Mouse (Mus musculus) CD4-positive, CD25-positive, alpha-beta regulatory T cell, adult 4 months (primary cell): ENCODE results near the gene Hnf1b. TPM values are rescaled to one million over a fixed set of nuclear protein-coding genes. Genes with fewer than 3 reads are reported as not detected.

Experiments
- ATAC-seq: one replicate; pipeline ENCODE4 v1.8.0; 2017
- polyA plus RNA-seq, 2 experiments: library from polyadenylated mRNA; unstranded; fragments of 100-300 nt; shearing (Covaris generic); gene quantifications; one replicate each; pipeline ENCODE4 v1.2.1; 2017

Hnf1b gene
- polyA plus RNA-seq, 2 experiments from 2014 or later, result not detected

DNA sequence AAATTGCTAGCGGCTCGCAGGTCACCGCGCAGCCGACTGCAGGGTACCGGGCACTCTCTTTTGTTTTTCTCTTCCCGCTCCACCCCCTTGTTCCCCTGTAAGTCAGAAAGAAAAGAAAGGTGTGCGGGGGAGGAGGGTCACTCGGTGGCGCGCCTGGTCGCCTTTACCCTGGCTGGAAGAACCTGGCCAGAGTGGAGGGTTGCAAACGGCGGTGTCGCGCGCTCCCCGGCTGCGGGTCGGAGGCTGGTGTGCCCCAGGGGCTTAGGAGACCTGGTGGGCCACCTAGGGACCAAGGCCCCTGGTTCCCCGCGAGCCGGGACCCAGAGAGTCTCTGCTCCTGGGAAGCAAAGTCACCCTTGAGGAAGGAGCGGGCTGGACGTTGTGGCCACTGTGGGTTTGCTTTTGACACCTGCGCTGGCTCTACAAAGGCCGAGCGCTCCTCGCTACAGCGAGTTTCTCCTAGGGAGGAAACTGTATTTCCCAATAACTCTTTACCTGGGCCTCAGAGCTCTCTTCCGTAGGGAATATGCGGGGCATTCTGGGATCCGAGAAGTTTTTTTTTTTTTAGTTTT lies 3.4 kb downstream of the Hnf1b start:
- no peak for ATAC-seq

DNA sequence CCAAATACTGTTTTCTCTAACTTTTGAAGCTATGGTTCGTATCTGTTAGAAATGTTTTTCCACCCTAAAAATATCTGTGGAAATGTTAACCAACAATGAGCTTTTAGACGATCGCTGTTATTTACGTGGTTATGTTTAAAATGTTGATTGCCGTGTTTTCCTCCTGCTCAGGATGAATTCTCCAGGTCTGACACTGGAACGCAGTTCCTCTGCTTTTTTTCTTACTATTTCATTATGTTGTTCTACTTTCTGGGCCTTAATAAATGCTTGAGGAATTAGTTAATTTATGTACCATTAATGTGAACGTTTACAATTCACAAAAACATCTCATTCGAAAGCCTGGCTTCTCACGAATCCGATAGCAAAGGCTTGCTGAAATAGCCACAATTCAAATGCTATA lies 4.2 kb downstream of the Hnf1b start:
- ATAC-seq, result no peak

DNA sequence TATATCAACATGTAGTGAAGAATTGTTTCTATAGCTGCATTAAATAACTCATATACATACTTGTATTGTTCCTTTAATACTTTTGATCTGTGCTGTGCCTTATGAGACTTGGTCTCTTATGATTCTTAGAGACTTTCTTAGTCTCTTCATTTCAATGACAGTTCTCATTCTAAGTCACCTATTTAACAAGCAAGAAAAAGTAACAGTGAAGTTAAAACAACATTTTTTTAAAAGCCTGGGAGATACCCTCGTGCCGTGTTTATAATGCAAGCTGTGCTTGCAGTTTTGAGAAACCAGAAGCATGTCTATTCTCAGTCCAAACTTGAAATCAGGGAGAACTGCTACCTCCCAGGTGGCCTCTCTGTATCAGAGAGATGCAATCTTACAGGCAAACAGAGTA lies 4.8 kb downstream of the Hnf1b start:
- ATAC-seq, result no peak

DNA sequence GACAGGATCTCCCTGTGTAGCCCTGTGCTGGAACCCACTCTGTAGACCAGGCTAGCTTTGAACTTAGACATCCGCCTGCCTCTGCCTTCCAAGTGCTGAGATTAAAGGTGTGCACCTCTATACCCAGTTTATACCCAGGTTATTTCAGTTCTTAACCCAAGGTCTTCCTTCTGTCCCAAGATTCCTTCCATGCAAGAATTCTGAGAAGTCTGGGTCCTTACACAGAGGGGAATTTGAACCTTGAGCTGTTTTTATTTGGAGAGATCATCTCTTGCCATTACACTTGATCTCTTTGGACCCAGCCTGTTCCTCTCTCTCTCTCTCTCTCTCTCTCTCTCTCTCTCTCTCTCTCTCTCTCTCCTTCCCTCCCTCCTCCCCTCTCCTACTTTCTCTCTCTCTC lies 7.4 kb downstream of the Hnf1b start:
- ATAC-seq, result no peak

DNA sequence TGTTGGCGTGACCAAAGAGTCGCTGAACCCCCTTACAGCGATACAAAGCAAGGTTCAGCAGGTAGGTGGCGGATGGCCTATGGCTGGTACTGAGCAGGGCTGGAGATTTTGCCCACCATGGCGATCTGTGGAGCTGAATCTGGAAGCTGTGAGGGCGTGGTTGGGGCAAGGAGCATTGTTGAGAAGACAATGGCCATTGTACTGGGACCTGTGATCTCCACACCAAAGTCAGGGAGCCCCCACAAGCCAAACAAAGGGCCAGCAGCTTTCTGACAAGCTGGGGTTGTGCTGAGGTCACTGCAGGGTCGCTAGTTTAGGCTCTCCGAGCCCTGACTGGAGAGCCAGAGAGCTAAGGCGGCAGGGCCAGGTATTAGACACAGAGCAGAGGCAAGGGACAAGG lies 15.4 kb downstream of the Hnf1b start:
- no peak for ATAC-seq

DNA sequence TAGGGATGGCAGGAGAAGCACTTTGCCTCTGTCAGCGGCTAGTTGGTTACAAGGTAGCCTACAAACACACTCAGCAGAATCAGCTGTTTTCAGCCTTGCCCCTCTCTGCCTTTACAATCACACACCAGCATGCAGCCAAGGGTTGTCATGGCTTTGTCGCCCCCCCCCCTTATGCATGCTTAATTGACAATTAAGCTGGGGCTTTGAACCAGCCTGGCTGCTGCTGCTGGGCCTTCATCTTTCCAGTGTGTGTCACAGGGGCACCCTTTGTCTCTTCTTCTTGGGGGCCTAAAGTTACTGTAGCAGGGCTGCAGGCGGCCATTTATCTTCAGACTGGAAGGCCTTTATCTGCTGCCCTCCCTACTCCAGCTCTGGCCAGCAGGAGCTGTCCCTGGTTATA lies 17.7 kb downstream of the Hnf1b start:
- no peak for ATAC-seq

DNA sequence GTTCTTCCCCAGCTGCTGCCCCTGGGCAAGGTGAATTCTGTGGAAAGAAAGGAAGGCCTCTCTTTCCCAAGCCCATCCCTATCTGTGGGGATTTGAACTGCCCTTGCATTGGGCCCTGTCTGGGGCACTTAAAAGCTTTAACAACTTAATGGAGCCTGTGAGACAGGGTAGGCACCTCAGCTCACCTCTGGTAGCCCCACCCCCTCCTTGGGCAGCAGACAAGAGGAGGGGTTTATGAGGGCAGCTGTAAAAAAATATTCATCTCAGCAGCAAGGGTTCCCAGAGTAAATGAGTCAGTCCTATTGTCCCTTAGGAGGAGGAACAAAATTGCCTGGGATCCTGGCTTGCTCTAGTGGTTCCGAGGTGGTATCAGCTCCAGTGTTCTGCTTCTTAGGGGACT lies 19.3 kb downstream of the Hnf1b start:
- no peak for ATAC-seq

DNA sequence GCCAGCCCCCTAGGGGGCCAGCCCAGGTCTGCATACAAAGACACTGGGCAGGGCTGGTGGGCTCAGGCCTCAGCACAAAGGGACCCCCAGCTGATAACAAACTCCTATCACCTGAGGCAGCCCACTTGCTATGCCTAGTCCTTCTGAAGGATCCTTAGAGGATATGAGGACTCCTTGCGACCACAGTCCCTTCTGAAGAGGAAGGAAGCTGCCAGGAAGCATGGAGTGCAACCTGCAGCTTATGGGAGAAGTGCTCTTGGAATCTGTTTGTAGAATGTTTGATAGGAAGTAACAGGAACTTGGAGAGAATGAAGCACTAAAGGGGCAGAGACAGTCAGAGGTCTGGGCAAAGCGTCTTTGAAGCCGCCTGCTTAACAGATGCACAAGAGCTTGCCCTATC lies 19.8 kb downstream of the Hnf1b start:
- no peak for ATAC-seq

DNA sequence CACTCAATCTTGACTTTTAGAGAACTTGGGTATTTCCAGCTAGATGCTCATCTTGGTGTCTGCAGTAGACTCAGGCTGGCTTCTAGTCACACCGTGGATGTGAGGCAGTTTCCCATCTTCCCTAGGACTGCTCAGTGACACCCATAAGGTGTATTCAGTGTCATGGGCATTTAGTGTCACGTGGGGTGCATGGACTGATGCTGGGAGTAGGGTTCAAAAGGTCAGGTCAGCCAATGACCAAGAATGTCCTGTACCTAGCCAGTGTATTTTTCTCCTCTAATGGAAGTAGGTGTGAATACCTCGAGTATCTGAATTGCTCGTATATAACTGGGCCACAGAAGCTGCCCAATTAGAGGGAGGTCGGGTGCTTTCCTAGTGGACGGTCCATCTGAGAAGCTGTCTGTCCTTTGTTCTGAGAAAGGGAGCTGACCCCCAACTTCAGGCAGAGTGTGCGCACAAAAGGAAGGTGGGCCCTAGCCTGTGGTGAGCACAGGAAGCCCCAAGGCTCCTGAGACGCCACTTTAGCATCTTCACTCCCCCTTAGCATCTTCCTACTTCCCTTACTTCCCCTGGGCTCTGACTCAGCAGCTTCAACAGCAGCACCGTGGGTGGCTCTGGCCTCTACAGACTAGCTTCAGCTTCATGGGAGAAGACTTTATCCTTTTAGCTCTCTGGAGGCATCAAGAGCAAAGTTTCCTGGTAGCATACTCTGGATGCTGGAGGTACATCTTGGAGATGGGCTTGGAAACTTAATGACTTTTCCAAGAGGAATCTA lies 22.1 kb downstream of the Hnf1b start:
- no peak for ATAC-seq

DNA sequence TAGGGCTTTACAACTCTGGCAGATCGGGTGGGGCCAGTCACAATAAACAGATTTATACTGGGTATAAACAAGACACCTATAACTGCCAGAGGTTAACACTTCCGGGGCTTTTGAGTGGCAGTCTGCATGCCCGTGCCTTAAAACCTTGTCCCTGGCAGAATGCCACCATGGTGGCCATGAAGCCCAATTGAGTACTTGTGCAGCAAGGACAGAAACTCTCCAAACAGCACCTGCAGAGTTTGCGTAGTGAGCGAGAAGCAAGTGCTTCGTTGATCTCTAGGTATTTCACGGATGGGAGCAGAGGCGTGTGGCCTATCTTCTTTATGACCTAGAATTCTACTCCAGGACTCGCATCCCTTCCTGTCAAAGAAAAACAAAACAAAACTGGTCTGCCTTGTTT lies 23.6 kb downstream of the Hnf1b start:
- ATAC-seq, result no peak

DNA sequence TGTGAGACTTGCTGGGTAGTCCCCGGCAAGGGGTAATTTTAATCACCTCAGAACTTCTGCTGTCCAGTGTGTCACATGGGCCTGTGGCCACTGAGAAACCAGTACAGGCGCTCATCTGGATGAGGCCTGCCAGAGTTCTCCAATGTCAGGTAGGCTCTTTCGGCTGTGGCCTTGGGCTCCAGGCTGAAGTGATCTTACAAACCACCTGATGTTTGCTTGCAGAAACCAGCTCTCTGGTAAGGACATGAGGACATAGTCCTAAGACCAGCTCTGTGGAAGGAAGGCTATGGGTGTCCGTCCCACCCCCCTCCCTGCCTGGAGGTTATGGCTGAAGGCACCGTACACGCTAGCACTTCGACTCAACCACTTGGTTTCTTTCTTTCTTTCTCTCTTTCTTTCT lies 26.8 kb downstream of the Hnf1b start:
- ATAC-seq, result no peak

DNA sequence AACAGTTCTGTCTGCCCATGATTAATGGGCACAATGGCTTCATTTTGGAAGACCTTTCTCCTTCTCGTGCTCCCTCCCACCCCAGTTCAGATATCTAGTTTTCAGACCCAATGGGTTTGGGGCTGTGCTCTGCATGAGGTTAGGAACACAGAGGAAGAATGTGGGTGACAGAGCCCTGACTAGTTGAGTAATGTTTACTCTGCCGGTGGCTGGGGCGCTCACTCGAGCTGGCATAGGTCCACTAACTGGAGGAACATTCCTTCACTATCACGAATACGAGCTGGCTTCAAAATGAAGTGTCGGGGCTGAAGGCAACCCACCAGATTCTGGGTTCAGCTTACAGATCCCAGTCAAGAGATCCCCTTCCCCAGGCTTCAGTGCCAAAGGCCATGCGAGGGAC lies 27.9 kb downstream of the Hnf1b start:
- no peak for ATAC-seq

DNA sequence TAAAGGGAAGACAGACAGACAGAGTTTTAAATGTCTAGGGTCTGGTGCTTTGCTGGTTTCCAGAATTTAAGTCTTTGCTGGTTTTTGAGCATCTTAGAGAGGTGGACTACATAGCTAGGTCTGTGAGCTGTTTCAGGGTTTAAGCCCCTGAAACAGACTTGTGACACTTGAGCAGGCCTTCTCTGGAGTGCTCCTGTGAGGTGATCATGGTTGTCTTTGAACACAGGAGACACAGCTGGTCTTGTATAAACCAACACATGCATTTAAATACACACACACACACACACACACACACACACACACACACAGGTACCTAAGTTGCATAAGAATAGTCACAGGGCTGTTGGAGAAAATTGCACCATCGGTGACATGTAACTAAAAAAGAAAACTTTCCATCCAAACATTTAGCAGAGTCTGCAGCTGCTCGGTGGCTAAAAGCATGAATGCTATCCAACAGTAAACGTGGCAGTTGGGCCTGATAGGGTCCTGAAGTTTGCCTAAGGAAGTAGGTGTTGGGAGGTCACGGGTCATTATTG lies 28.6 kb downstream of the Hnf1b start:
- ATAC-seq, result no peak

DNA sequence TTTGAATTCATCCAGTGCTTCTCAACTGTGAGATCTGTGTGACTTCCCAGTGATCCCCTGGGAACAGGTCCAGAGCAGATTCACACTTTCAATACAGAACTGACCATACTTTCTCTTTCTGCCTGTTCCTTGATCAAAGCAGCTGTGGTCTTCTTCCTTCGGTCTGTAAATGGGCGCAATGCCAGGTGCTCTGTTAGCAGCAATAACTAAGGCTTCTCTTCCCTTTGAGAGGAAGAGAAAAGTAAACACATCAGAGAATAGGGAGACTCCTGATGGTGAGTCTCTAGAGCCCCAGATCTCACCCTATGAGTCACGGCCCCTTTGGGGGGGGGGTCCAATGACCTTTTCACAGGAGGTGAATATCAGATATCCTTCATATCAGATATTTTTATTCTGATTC lies 29.3 kb downstream of the Hnf1b start:
- no peak for ATAC-seq

DNA sequence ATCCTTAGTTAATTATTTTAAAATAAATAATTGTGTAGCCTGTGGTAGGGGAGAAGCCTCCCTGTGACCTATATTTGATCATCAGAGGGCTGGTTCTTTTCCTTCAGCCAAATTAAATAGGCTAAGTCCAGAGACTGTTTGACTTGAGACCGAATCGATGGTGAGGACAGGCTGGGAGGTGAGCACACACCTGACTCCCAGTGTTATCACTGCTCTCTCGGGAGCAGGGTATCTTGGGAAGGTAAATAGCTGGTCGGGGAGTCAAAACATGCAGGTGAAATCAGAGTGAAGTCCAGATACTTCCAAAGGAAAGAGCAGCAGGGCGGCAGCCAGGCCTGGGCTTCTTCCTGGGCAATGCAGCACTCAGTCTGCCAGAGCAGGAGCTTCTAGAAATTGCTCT lies 31.6 kb downstream of the Hnf1b start:
- no peak for ATAC-seq

DNA sequence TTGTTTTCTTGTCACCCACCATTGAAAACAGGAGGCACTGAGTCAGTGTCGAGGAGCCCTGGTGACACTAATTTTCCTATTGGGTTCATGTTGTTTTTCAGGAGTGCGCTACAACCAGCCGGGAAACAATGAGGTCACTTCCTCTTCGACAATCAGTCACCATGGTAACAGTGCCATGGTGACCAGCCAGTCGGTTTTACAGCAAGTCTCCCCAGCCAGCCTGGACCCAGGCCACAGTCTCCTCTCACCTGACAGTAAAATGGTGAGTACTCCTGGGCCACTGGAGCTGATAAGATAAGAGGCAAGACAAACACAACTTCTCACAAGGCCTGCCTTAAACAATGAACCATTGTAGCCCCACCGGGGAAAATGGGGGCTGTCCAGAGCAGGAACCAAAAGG lies 32.7 kb downstream of the Hnf1b start:
- ATAC-seq, result no peak

DNA sequence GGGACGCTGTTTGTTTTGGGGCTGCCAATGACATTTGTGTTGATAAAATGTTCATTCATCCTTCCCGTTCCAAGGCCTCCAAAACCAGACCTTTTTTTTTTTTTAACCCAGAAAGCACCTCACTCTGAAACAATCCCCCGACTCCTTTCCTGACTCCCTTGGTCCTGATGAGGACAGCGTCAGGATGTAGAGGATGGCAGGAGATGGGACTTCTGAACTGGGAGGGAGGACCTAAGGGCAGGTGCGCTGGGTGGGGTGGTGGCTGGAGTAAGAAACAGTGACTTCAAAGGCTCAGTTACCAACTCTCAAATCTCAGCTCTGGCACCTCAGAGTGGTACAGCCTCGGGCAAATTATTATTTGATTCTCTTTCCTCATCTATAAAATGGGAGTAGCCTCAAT lies 33.2 kb downstream of the Hnf1b start:
- no peak for ATAC-seq

DNA sequence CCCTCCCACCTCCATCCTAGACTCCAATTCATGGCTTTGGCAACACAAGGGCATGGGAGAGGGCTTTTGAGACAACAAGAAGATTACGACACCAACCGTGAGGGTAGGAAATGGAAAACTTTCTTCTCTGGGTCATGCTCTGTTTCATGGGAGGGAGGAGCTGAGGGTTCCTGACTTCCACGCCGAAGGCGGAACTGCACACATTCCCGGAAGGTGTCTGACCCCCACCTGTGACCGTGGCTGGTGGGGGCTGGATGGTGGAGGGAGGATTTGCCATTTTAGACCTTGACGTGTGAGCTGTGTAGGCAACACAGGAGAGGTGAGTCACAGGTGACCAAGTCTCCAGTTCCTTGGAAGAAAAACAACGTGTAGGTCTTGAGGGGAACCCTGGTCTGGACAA lies 33.9 kb downstream of the Hnf1b start:
- ATAC-seq, result no peak

DNA sequence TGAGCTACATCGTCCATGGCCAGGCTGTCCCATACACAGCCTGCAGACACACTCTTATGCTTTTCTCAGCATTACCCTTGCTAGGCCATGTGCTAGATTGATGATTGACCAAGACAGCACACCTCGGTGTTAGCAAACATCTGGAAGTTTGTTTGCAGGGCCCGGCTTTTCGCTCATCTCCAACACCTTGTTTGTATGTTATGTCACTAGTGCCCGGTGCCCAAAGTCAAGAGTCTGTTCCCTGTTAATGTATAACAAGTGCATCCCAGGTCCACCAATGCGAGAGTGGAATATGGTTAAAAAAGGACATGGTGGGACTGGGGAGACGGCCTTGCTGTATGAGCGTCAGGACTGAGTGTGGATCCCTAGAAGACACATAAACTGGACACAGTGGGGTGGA lies 35.3 kb downstream of the Hnf1b start:
- no peak for ATAC-seq

DNA sequence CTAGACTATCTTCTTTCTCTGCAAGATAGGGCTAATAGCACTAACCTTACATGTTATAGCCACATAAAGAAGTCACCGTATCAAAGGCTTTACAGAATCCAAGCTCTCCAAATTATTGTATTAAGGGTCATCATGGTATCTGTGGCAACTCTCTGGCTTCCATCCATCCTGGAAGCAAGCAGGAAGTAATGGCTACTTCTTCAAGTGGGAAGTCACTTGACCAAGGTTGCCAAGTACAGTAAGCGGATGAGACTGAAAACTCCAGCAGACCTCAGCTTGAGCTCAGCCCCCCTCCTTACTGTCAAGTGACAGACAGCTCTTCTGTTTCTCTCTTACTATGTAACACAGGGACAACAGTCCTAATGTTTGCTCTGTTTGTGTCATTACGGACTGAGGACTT lies 36.9 kb downstream of the Hnf1b start:
- no peak for ATAC-seq

DNA sequence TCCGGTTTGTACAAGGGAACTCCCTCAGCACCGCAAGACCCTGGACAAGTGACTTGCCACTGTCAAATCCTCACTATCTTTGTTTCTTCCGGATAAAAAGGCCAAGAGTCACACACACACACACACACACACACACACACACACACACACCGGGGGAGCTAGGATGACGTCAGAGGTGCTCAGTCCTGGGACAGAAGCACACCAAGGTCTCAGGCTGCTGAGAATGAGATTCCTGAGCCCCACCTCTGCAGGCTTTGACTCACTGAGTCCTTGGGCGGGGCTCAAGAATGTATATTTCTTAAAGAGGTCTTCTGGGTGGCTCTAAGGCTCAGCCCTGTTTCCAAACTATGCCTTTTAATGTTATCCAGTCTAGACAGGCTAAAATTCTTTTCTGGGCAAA lies 41.5 kb downstream of the Hnf1b start:
- no peak for ATAC-seq

DNA sequence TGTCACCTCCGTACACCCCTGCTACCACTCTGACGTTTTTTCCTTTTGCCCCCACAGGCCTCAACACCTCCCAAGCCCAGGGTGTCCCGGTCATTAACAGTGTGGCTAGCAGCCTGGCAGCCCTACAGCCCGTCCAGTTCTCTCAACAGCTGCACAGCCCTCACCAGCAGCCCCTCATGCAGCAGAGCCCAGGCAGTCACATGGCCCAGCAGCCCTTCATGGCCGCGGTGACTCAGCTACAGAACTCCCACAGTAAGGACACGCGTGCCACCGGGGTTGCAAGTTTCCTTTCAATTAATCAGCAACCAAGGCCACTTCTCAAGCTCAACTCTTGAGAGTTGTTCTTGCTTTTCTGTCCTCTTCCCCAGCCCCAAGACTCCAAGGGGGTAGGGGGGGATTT lies 43.5 kb downstream of the Hnf1b start:
- ATAC-seq, result no peak

DNA sequence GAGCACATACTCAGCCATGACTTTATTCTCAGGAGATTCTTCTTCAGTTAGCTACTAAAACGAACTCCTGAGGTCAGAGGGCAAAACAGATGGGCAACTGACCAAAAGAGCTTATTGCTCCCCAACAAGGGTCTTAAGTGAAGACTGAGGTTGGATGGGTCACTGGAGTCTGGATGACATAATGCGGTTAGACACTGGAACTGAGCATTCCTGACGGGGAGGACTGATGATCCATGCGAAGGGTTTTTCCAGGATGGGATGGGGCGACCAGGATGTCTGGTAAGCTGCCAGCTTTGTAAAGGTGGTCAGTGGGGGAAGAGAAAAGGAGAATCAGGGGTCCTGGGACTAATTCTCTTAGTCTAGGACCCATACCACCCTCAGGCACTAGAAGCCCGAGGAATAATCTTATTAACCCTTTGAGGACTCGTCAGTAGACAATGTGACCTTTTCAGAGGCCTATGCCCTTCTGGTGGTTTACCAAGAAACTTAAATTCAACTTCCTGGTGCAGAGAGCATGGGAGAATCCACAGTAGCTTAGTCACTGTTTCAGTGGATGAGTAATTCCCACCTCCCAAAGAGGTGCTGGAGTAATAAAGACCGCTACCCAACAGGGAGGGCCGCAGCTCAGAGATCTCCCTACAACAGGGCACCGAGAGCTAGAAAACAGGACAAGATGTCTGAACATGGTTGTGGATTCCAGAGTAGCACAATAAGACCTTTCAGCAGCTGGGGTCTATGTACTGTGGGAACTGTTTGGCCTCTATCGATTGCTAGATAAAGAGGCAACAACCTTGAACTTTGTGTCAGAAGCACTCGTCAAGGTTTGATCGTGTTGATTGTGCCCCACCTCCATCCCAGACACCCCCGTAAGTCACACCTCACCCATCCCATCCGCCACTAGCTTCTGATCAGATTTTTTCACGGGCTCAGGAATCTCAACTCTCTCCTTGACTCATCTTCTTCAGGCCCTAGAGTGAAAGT lies 46.9 kb downstream of the Hnf1b start:
- ATAC-seq, result no peak
